Mouse (Mus musculus) cerebellum, adult 2 months (tissue): Measurements from ENCODE around the gene Ngp.

Experiments used
- CTCF ChIP-seq: fragments of 200-500 bp; IDR thresholded peaks from 2 replicates; pipeline ENCODE4 v1.5.1; 2011; ENCODE audit warnings: low read depth, mild to moderate bottlenecking, control low read depth, low read length, moderate library complexity, borderline replicate concordance; ENCODE audit not compliant: insufficient read depth
- POLR2A ChIP-seq: fragments of 200-500 bp; IDR thresholded peaks from 2 replicates; pipeline ENCODE4 v1.6.1; 2011; ENCODE audit warnings: low read length, control low read depth, borderline replicate concordance; ENCODE audit not compliant: insufficient read depth

DNA sequence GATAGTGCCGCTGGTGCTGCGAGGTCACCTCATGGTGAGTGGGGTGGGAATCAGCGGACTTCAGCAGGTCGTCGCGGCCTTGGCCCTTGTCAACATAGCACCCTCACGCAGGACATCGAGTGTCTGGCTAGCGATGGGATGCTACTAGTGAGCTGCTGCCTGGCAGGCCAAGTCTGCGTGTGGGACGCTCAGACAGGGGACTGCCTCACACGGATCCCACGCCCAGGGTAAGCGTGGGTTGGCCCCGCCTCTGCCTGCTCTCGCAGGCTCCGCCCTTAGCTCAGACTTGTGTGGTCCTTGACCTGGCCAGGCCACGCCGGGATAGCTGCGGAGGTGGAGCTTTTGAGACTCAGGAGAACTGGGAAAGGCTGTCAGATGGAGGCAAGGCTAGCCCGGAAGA lies 38.9 kb upstream of the Ngp start:
- TF ChIP-seq CTCF (no peak), POLR2A (no peak)
